Mouse (Mus musculus) kidney, adult 9 months (tissue): ENCODE data around the gene Zfp658.

Experiments used
- DNase-seq: peaks from one replicate; pipeline ENCODE4 v3.0.0; 2022

The Zfp658 gene

DNA sequence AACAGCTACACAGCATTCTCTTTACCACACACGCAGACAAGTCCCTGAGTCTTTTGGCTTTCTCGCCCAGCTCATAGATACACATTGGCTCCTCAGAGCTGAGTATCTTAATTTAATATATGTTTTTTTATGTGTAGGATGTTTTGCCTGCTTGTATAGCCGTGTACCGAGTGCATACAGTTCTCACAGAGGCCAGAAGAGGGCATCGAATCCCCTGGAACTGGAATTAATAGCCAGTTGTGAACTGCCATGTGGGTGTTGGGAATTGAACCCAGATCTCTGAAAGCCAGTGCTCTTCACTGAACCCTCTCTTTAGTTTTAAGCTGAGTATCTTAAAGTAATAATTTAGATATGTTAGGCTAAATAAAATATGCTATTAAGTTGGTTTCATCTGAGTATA is 22.7 kb downstream of the Zfp658 start:
- no peak for DNase-seq

DNA sequence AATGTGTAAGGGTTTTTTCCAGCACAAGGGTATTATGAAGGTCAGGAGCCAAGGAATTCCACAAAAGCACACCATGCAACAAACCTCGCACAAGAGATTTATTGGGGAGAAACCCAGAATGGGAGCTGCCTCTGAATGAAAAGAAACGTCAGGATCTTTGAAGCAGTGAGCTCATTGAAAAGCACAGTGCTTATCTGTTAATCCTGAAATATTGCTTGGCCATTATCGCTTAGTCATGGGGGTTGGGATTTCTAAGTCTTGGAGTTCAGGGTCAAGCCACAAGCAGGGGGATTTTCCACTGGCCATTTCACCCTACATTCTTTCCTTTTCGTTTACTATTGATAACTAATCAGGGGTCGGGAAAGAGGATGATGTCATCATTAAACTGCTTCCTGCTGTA is 39.8 kb downstream of the Zfp658 start:
- DNase-seq: no peak

DNA sequence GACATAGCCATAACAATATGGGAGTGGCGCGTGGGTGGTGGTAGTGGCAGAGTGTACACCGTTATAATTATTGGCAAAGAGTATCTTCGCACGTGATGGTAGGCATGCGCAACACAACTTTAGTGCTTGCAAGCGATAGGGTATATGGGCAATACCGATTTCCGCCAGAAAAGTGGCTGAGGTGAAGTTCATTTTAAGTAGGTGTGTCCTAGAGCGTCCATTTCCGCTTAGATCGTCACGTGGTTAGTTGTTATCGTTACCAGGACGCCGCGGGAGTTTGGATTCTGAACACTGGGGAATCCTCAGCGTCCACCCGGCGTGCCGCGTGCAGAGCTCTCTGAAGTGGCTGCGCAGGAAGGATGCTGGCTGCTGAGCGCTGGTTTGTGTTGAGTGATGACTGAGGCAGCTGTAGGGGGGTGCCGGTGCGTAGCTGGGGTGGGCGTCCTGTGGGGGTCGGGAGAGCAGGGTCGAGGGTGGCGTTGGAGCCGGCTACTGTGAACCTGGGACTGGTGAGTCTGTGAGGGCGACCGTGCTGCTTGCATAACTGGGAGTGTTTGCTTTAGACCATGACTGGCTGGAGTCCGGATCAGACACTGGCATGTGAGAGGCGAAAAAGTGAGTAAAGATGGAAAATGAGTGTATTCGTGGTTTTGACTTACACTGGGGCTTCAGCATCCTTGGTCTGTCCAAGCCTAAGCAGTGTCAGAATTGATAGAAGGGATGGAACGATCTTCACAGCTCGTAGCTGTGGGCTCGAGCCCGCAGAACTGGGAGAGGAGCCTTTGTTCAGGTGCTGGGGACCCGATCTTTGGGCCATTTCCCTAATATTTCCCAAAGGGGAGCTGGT is 45.1 kb downstream of the Zfp658 start, which contains the start of gene Zfp819:
Gene Zfp819, plus strand, starts transcription at position 274 of the 847 bp plus-strand sequence.
- peak; percentile 48 for DNase-seq

DNA sequence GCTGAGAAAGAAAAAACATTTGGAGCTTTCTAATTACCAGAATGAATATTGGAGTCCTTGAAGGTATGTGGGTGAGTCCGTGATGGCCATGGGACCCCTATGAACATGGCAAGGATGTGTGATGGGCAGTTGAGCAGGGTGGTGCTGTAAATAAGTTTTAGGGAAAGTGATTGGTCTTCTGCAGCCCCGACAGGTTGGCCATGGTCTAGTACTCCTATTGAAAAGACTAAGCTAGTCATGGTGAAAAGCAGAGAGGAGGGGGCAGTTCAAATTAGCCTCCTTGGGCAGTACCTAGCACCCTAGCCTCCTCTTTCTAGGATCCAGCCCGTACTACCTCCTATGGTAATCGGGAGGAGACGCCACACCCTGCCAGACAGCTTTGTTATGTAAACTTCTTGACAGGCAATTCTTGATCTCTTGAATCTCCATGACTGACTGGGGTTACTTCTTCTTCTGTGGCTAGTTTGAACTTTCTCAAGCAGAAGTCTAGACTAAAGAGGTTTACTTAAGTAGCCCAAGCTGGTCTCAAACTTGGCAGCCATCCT is 45.8 kb downstream of the Zfp658 start:
- no peak for DNase-seq

DNA sequence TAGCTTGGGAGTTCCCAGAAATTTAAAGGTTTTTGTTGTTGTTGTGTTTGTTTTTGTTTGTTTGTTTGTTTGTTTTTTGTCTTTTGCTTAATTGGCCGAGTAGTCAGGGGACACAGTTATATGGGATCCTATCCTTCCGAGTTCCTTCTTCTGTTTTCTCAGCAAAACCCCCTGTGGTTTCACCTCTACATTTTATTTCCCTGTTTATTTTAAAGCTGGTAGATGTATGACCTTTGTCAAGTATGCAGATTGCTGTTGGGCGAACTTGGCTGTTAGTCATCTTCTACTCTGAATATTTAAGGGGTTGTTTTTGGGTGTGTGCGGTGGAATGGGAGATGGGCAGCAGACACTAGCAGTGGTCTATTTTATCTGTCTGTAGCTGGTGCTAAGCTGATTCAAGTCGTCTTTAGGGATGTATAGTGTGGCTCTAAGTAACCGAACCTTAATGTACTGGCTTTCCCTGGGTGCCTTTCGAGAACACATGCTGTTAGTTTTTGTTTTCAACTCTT is 46.3 kb downstream of the Zfp658 start:
- DNase-seq: no peak

DNA sequence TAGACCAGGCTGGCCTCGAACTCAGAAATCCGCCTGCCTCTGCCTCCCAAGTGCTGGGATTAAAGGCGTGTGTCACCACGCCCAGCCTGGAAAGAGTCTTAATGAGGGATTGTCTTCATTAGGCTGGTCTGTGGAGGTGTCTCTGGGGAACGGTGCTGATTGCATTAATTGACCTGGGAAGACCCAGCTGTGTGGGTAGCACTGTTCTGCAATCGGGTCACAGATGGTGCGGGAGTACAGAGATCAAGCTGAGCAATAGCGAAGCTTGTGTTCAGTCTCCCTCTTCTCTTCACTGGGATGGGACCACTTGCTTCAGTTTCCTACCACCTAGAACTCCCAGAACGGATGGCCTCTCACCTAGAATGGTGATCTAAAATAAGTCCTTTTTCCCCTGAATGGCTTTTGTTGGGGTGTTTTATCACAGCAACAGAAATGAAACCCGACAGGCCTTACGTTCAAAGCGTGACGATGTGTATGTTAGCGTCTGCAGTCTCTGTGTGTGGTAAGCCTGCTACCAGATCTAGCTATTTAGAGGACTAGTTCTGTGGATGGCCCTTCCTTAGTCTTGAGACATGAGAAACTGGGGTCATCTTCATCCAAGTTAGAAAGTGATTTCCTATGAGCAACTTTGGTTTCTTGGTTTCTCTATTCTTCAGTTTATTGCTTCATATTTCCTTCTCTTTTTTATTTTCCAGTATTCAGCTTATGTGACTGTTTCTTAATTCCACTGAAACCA is 51.9 kb downstream of the Zfp658 start:
- no peak for DNase-seq

DNA sequence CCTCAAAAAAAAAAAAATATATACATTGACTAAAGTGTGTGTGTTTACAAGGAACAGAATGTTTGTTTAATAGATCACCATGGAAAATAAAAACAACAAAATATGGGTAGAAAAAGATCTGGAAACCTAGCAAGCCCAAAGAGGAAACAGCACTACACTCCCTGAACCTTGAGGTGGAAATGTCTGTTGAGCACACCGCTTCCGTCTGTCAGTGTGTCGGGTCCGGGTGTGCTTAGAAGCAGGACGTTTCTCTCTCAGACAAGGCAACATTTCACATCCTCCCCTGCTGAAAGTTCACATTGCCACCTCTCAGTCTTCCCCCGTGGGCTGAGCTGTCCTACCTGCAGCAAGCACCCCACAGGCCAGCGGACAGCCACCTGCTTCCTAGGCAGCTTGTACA is 60.9 kb downstream of the Zfp658 start:
- DNase-seq: no peak

DNA sequence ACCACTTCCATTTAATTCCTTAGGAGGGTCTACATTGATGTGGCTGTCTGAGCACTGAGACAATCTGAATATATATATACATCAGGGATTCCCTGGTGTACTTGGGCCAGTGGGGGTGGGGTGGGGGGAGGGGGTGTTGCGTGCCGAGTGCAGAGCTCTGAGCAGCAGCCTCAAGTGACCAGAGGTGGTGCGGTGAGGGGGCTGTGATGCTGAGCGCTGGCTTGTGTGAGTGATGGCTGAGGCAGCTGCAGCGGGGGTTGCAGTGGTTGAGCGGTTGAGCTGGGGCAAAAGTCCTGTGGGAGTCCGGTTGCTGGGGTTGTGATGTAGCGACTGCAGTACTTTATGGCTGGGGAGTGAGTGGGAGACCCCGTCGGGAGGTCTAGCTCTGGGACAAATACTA is 61.8 kb downstream of the Zfp658 start:
- no peak for DNase-seq
